Mouse (Mus musculus) thymus, postnatal 10 days (tissue): ENCODE measurements around the gene Vmn2r37.
"Not testable (repeated sequence)": the region's sequence is repeated elsewhere in the genome, so short reads cannot be mapped to it uniquely, and the experiment has no call there.

Experiments
- DNase-seq, 2 experiments: peaks; one replicate each; pipeline ENCODE4 v3.0.0; 2021; ENCODE audit warnings: low spot score in 2 of 2

The Vmn2r37 gene

GRCm38 (mm10) chr7:9223553-9223952 lies at the start of gene Vmn2r37:
Gene Vmn2r37, minus strand, starts transcription at chr7:9223653.
- DNase-seq = not testable (repeated sequence)
